Mouse (Mus musculus): Measurements from ENCODE around the gene Slc2a4. TPM values are rescaled to one million over a fixed set of nuclear protein-coding genes. Genes with fewer than 3 reads are reported as not detected.

The Slc2a4 gene
- polyA plus RNA-seq, 1 experiment from 2014 or later: 11.0 TPM

- Histone ChIP-seq H3K9me3 (no peaks in the 10 kb centered on the region), H3K36me3 (peaks cover 38% of the 10 kb centered on the region), H3K4me3 (peak overlapping the region; percentile 60), H3K4me1 (replicated peaks) (peaks cover 31% of the 10 kb centered on the region), H3K27me3 (ENCODE audit: insufficient read depth, poor library complexity, severe bottlenecking) (peaks cover 19% of the 10 kb centered on the region), H3K27ac (peak overlapping the region; percentile 95)
- peak; percentile 47 for DNase-seq (ENCODE audit: low spot score)
- 3% methylated on average over 29 of the region's 29 CpGs for whole genome bisulfite sequencing
These were observed 487 bp downstream of the Slc2a4 start for GRCm38 (mm10) chr11:69947337-69948065.

GRCm38 (mm10) chr11:69945997-69946891, 1.7 kb downstream of the Slc2a4 start:
- H3K27me3 ChIP-seq (ENCODE audit: insufficient read depth, poor library complexity, severe bottlenecking): peaks cover 16% of the 10 kb centered on the region
- peak overlapping the region; percentile 60; the same call in 1 of the 2 replicates for H3K4me3 ChIP-seq
- peaks cover 31% of the 10 kb centered on the region for H3K4me1 ChIP-seq (replicated peaks)
- WGBS: 93% methylated on average over 18 of the region's 18 CpGs
- peaks cover 45% of the 10 kb centered on the region for H3K36me3 ChIP-seq
- H3K27ac ChIP-seq: peak overlapping the region; percentile 29; the same call in 1 of the 2 replicates
- no peaks in the 10 kb centered on the region for H3K9me3 ChIP-seq
- DNase-seq (ENCODE audit: low spot score): no peak

GRCm38 (mm10) chr11:69945216-69945615, 2.8 kb downstream of the Slc2a4 start:
- 80% methylated on average over 13 of the region's 13 CpGs for WGBS
- Histone ChIP-seq H3K36me3 (peaks cover 45% of the 10 kb centered on the region), H3K4me3 (peak overlapping the region; percentile 60; the same call in 1 of the 2 replicates), H3K4me1 (replicated peaks) (peaks cover 31% of the 10 kb centered on the region), H3K9me3 (no peaks in the 10 kb centered on the region), H3K27ac (no peak overlapping the region), H3K27me3 (ENCODE audit: insufficient read depth, poor library complexity, severe bottlenecking) (peaks cover 10% of the 10 kb centered on the region)
- DNase-seq (ENCODE audit: low spot score): no peak

- WGBS: 82% methylated on average over 4 of the region's 4 CpGs
- Histone ChIP-seq H3K27me3 (ENCODE audit: insufficient read depth, poor library complexity, severe bottlenecking) (peaks cover 51% of the 10 kb centered on the region), H3K27ac (0 out of 2 replicates have a peak overlapping the region, but pooled peaks have one; percentile 6), H3K4me3 (no peak overlapping the region), H3K9me3 (no peaks in the 10 kb centered on the region), H3K4me1 (replicated peaks) (peaks cover 22% of the 10 kb centered on the region), H3K36me3 (peaks cover 40% of the 10 kb centered on the region)
- no peak for DNase-seq (ENCODE audit: low spot score)
These were observed 7.0 kb downstream of the Slc2a4 start for GRCm38 (mm10) chr11:69940962-69941361.

- Histone ChIP-seq H3K36me3 (peaks cover 28% of the 10 kb centered on the region), H3K9me3 (no peaks in the 10 kb centered on the region), H3K27me3 (ENCODE audit: insufficient read depth, poor library complexity, severe bottlenecking) (peaks cover 59% of the 10 kb centered on the region), H3K27ac (no peak overlapping the region), H3K4me1 (replicated peaks) (peaks cover 32% of the 10 kb centered on the region), H3K4me3 (no peak overlapping the region; the same call in 1 of the 2 replicates)
- no peak for DNase-seq (ENCODE audit: low spot score)
- WGBS: 92% methylated on average over 17 of the region's 17 CpGs
These were observed 8.3 kb downstream of the Slc2a4 start for GRCm38 (mm10) chr11:69939731-69940130.

- Histone ChIP-seq H3K4me1 (replicated peaks) (peaks cover 37% of the 10 kb centered on the region), H3K27ac (no peak overlapping the region), H3K9me3 (no peaks in the 10 kb centered on the region), H3K36me3 (peaks cover 23% of the 10 kb centered on the region), H3K27me3 (ENCODE audit: insufficient read depth, poor library complexity, severe bottlenecking) (peaks cover 65% of the 10 kb centered on the region), H3K4me3 (no peak overlapping the region)
- no peak for DNase-seq (ENCODE audit: low spot score)
- WGBS: 71% methylated on average over 5 of the region's 5 CpGs
These were observed 8.8 kb downstream of the Slc2a4 start for GRCm38 (mm10) chr11:69939181-69939580.

- DNase-seq (ENCODE audit: low spot score): no peak
- no peak overlapping the region for H3K4me3 ChIP-seq
- peaks cover 17% of the 10 kb centered on the region for H3K36me3 ChIP-seq
- H3K27me3 ChIP-seq (ENCODE audit: insufficient read depth, poor library complexity, severe bottlenecking): peaks cover 70% of the 10 kb centered on the region
- H3K4me1 ChIP-seq (replicated peaks): peaks cover 41% of the 10 kb centered on the region
- H3K9me3 ChIP-seq: no peaks in the 10 kb centered on the region
- H3K27ac ChIP-seq: no peak overlapping the region
- WGBS: 29% methylated on average over 9 of the region's 9 CpGs
These were observed 9.5 kb downstream of the Slc2a4 start for GRCm38 (mm10) chr11:69938401-69938979.

GRCm38 (mm10) chr11:69937834-69938233, 10.2 kb downstream of the Slc2a4 start:
- WGBS: 66% methylated on average over 5 of the region's 5 CpGs
- Histone ChIP-seq H3K9me3 (no peaks in the 10 kb centered on the region), H3K27ac (no peak overlapping the region), H3K4me3 (peak overlapping the region; percentile 66; the same call in 1 of the 2 replicates), H3K27me3 (ENCODE audit: insufficient read depth, poor library complexity, severe bottlenecking) (peaks cover 66% of the 10 kb centered on the region), H3K36me3 (peaks cover 10% of the 10 kb centered on the region), H3K4me1 (replicated peaks) (peaks cover 41% of the 10 kb centered on the region)
- no peak for DNase-seq (ENCODE audit: low spot score)

- no peaks in the 10 kb centered on the region for H3K9me3 ChIP-seq
- H3K27ac ChIP-seq: no peak overlapping the region
- 41% methylated on average over 4 of the region's 4 CpGs for WGBS
- peaks cover 41% of the 10 kb centered on the region for H3K4me1 ChIP-seq (replicated peaks)
- H3K36me3 ChIP-seq: peaks cover 6% of the 10 kb centered on the region; the same call in 1 of the 2 replicates
- H3K27me3 ChIP-seq (ENCODE audit: insufficient read depth, poor library complexity, severe bottlenecking): peaks cover 65% of the 10 kb centered on the region
- peak overlapping the region; percentile 66; the same call in 1 of the 2 replicates for H3K4me3 ChIP-seq
- no peak for DNase-seq (ENCODE audit: low spot score)
These were observed 10.6 kb downstream of the Slc2a4 start for GRCm38 (mm10) chr11:69937385-69937784.

- peak overlapping the region; percentile 66 for H3K4me3 ChIP-seq
- no peaks in the 10 kb centered on the region for H3K9me3 ChIP-seq
- WGBS: 51% methylated on average over 9 of the region's 9 CpGs
- peaks cover 4% of the 10 kb centered on the region; the same call in 1 of the 2 replicates for H3K36me3 ChIP-seq
- no peak overlapping the region for H3K27ac ChIP-seq
- H3K4me1 ChIP-seq (replicated peaks): peaks cover 41% of the 10 kb centered on the region
- peaks cover 65% of the 10 kb centered on the region for H3K27me3 ChIP-seq (ENCODE audit: insufficient read depth, poor library complexity, severe bottlenecking)
- DNase-seq (ENCODE audit: low spot score): no peak
These were observed 11.2 kb downstream of the Slc2a4 start for GRCm38 (mm10) chr11:69936714-69937347.

GRCm38 (mm10) chr11:69936156-69936555, 11.8 kb downstream of the Slc2a4 start:
- peak overlapping the region; percentile 66 for H3K4me3 ChIP-seq
- peaks cover 65% of the 10 kb centered on the region for H3K27me3 ChIP-seq (ENCODE audit: insufficient read depth, poor library complexity, severe bottlenecking)
- H3K9me3 ChIP-seq: no peaks in the 10 kb centered on the region
- H3K27ac ChIP-seq: peak overlapping the region; percentile 86
- peak; percentile 34 for DNase-seq (ENCODE audit: low spot score)
- 3% methylated on average over 30 of the region's 30 CpGs for WGBS
- no peaks in the 10 kb centered on the region for H3K36me3 ChIP-seq
- H3K4me1 ChIP-seq (replicated peaks): peaks cover 41% of the 10 kb centered on the region
